Mouse (Mus musculus) bone marrow macrophage, adult 2 months (primary cell): Measurements from ENCODE around the gene Ttc26.

ENCODE experiments used
- CTCF ChIP-seq: IDR thresholded peaks from 2 replicates; pipeline ENCODE4 v1.5.1; 2012; ENCODE audit warnings: low read depth, mild to moderate bottlenecking, low read length, moderate library complexity
- POLR2A ChIP-seq: IDR thresholded peaks from 2 replicates; pipeline ENCODE4 v1.6.1; 2012; ENCODE audit warnings: mild to moderate bottlenecking, low read depth, low read length, borderline replicate concordance

GRCm38 (mm10) chr6:38443842-38444241 lies 62.6 kb downstream of the Ttc26 start:
- TF ChIP-seq CTCF: no peak
- no peak for TF ChIP-seq POLR2A
